Mouse (Mus musculus) heart, postnatal 0 days (tissue): ENCODE results near the gene Ap3d1.

ENCODE experiments used
- CTCF ChIP-seq: IDR thresholded peaks from 2 replicates; pipeline ENCODE4 v1.5.1; 2016; ENCODE audit warnings: antibody characterized with exemption, control low read depth, low read depth
- EP300 ChIP-seq: IDR thresholded peaks from 2 replicates; pipeline ENCODE4 v1.6.1; 2016; ENCODE audit warnings: antibody characterized with exemption, low read depth

- TF ChIP-seq CTCF = no peak
- no peak for TF ChIP-seq EP300
Observed at GRCm38 (mm10) chr10:80790761-80791404, 48.8 kb upstream of the Ap3d1 start.
